Comparison of ENCODE assay signal across 9 mouse cellular contexts in the genomic region with DNA sequence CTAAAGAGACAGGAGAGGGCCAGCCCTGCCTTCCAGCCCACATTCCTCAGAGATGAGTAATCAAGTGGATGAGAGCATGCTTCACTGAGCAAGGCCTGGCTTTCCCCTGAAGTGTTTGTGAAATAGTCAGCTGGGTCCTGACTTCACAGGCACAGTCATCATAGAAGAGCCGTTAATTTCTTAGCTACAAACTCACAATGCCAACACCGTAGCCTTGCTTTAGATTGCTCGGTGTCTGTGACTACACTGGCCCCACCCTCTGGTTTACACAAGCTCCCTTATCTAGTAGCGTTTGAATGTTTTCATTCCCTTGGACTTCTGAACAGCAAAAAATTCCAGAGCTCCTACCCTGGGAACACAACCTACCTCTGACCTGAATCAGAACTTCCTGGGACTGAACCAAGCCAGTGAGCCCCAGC. TPM values are rescaled to one million over a fixed set of nuclear protein-coding genes. Genes with fewer than 3 reads are reported as not detected.
DNase-seq lines count a peak whose midpoint lies in the region; ATAC-seq and TF ChIP-seq lines count a peak whose summit lies in the region.
"Had no signal": no experiment of that assay in that cellular context is flagged by ENCODE, and none has a peak within 500 bp of the region (broad histone marks: within the 10 kb centered on the region; RNA-seq: fewer than 3 reads in every experiment).

No protein-coding gene starts in this region.

- DNase-seq in heart, adult 18-20 months, result peak; percentile 57 to 70
- DNase-seq in heart, postnatal 14 days, result no peak
- peak; percentile 72 for DNase-seq in heart, postnatal 0 days (ENCODE audit: low spot score)
- no peak for DNase-seq in frontal cortex, adult 2 months (ENCODE audit: extremely low spot score in 1 of 2, low spot score in 1 of 2)

- peaks cover 27% of the 10 kb centered on the region for H3K36me3 ChIP-seq in heart, postnatal 0 days (replicated peaks; ENCODE audit: control insufficient read depth, insufficient read depth, low read length)
- H3K36me3 ChIP-seq in liver, embryonic 15.5 days (replicated peaks), result 0 out of 2 replicates have a peak, but pooled peaks cover 3% of the 10 kb centered on the region
- no peaks in the 10 kb centered on the region for H3K36me3 ChIP-seq in hindbrain, embryonic 13.5 days

- peak; percentile 68 for ATAC-seq in heart, postnatal 0 days (ENCODE audit: insufficient read depth, low read depth)
- peak; percentile 63 for ATAC-seq in liver, embryonic 15.5 days (ENCODE audit: insufficient read depth)
- ATAC-seq in CD4-positive, CD25-positive, alpha-beta regulatory T cell, adult 4 months, result no peak
- no peak; the same call in 1 of the 2 replicates for ATAC-seq in hindbrain, embryonic 13.5 days (ENCODE audit: low FRiP score)

- no peaks in the 10 kb centered on the region for H3K27me3 ChIP-seq in heart, postnatal 0 days (ENCODE audit: control insufficient read depth, insufficient read depth, low read length)
- H3K27me3 ChIP-seq in liver, embryonic 15.5 days, result no peaks in the 10 kb centered on the region
- H3K27me3 ChIP-seq in hindbrain, embryonic 13.5 days, result no peaks in the 10 kb centered on the region

- H3K4me2 ChIP-seq in heart, postnatal 0 days (ENCODE audit: low read depth, low read length), result peak overlapping the region; percentile 15; the same call in 1 of the 2 replicates
- no peak overlapping the region for H3K4me2 ChIP-seq in liver, embryonic 15.5 days
- H3K4me2 ChIP-seq in hindbrain, embryonic 13.5 days, result no peak overlapping the region

- WGBS in heart, postnatal 0 days, result 16% methylated on average over 4 of the region's 4 CpGs
- 45% methylated on average over 4 of the region's 4 CpGs for WGBS in liver, embryonic 15.5 days (ENCODE audit: insufficient replicate concordance)
- 14% methylated on average over 4 of the region's 4 CpGs for WGBS in hindbrain, embryonic 13.5 days

- peak overlapping the region; percentile 77 for H3K27ac ChIP-seq in brown adipose tissue, adult 24 weeks (replicated peaks; ENCODE audit: low read depth, low read length)
- peak overlapping the region; percentile 80 for H3K27ac ChIP-seq in heart, postnatal 0 days (ENCODE audit: low read depth)
- H3K27ac ChIP-seq in liver, embryonic 15.5 days (replicated peaks), result no peak overlapping the region
- no peak overlapping the region for H3K27ac ChIP-seq in hindbrain, embryonic 13.5 days

- no peak overlapping the region for H3K4me3 ChIP-seq in brown adipose tissue, adult 24 weeks (ENCODE audit: insufficient read depth, low read depth, low read length)
- H3K4me3 ChIP-seq in heart, postnatal 0 days (ENCODE audit: low read depth, low read length), result no peak overlapping the region
- H3K4me3 ChIP-seq in liver, embryonic 15.5 days (replicated peaks), result no peak overlapping the region
- H3K4me3 ChIP-seq in hindbrain, embryonic 13.5 days, result no peak overlapping the region

- no peak for TF ChIP-seq CTCF in heart, postnatal 0 days (IDR thresholded peaks at IDR 0.05; ENCODE audit: low read depth)

- no peaks in the 10 kb centered on the region for H3K4me1 ChIP-seq in brown adipose tissue, adult 24 weeks (ENCODE audit: control insufficient read depth, insufficient read depth, insufficient read length, low read length)
- H3K4me1 ChIP-seq in heart, postnatal 0 days (ENCODE audit: control insufficient read depth, insufficient read depth), result peaks cover 37% of the 10 kb centered on the region
- H3K4me1 ChIP-seq in liver, embryonic 15.5 days (replicated peaks), result no peaks in the 10 kb centered on the region; the same call in 1 of the 2 replicates
- no peaks in the 10 kb centered on the region for H3K4me1 ChIP-seq in hindbrain, embryonic 13.5 days (replicated peaks)

- intact Hi-C loops in heart, postnatal 14 days (cut with DNase I), result no loop called here

- H3K9ac ChIP-seq in heart, postnatal 0 days (replicated peaks; ENCODE audit: low read depth, low read length), result no peak overlapping the region
- no peak overlapping the region for H3K9ac ChIP-seq in liver, embryonic 15.5 days
- no peak overlapping the region for H3K9ac ChIP-seq in hindbrain, embryonic 13.5 days

- no peaks in the 10 kb centered on the region for H3K9me3 ChIP-seq in heart, postnatal 0 days (replicated peaks; ENCODE audit: control insufficient read depth, low read length)
- H3K9me3 ChIP-seq in liver, embryonic 15.5 days (replicated peaks), result no peaks in the 10 kb centered on the region
- no peaks in the 10 kb centered on the region for H3K9me3 ChIP-seq in hindbrain, embryonic 13.5 days
- H3K9me3 ChIP-seq: G1E had no signal

- no peak for TF ChIP-seq EP300 in heart, postnatal 0 days (IDR thresholded peaks at IDR 0.05; ENCODE audit: low read depth)

RNA-seq across cellular contexts. Expression of gene Pkp2, which starts 11.4 kb away (rescaled TPM):
- total RNA-seq in heart, adult 18-20 months (2021), result 100 to 1,000 TPM; 139 to 143 TPM
- 100 to 1,000 TPM; 111 TPM for total RNA-seq in heart, postnatal 14 days (2021)
- 10.1 and 15.1 TPM in 2 replicates for polyA plus RNA-seq in brown adipose tissue, adult 24 weeks (2012; ENCODE audit: insufficient read depth, insufficient read length, missing spikeins)
- 172 and 198 TPM in 2 replicates for total RNA-seq in heart, postnatal 0 days (2014; rRNA removed; ENCODE audit: low replicate concordance)
- 103 and 107 TPM in 2 replicates for polyA plus RNA-seq in heart, postnatal 0 days (2015; fragmentation: Nextera tagmentation; extraction: Ambion mirVana)
- polyA plus RNA-seq in liver, embryonic 15.5 days (2015; fragmentation: Nextera tagmentation; extraction: Ambion mirVana), result 10.5 and 11.7 TPM in 2 replicates
- polyA plus RNA-seq in frontal cortex, adult 2 months (2012; rRNA removed), result 1.8 and 2.8 TPM in 2 replicates
- under 1 TPM; 0.15 to 0.27 TPM for polyA plus RNA-seq in CD4-positive, CD25-positive, alpha-beta regulatory T cell, adult 4 months (2017; shearing (Covaris generic))
- polyA plus RNA-seq in hindbrain, embryonic 13.5 days (2015; fragmentation: Nextera tagmentation; extraction: Ambion mirVana), result 1.4 TPM in 2 replicates

Comparison
In these comparisons a context has a peak if more than half of its experiments do, and no peak if none do; other contexts are left out.
1. DNase-seq: peak in heart, adult 18-20 months (2 of 2) and heart, postnatal 0 days (single experiment); none in heart, postnatal 14 days (0 of 2) and frontal cortex, adult 2 months (0 of 2).
2. H3K27ac ChIP-seq: peak in brown adipose tissue, adult 24 weeks (single experiment) and heart, postnatal 0 days (single experiment); none in liver, embryonic 15.5 days (single experiment) and hindbrain, embryonic 13.5 days (single experiment).
3. ATAC-seq: peak in heart, postnatal 0 days (single experiment) and liver, embryonic 15.5 days (single experiment); none in CD4-positive, CD25-positive, alpha-beta regulatory T cell, adult 4 months (single experiment) and hindbrain, embryonic 13.5 days (single experiment).